ENCODE assay signal across 12 mouse cellular contexts in the genomic region with DNA sequence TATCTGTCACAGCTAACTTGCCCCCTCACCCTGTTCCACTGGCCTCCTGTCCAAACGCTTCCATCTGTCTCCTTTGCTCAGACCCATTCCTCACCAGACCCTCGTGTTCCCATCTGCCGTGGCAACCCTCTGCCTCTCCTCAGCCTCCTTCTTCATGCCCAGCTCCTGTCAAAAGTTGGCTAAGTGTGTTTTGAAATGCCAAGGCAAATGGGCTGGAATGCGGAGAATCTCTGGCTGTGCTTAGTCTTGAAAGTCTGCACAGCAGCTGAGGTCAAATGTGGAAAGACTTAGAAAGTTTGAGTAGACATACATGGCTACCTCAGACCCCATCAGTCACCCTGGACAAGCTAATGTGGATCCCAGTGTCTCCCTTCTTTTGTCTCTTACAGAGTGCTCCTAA. TPM values are rescaled to one million over a fixed set of nuclear protein-coding genes. Genes with fewer than 3 reads are reported as not detected.
A peak's percentile ranks its signal among the peaks of the same experiment; 100 is the strongest.
DNase-seq lines count a peak whose midpoint lies in the region; ATAC-seq and TF ChIP-seq lines count a peak whose summit lies in the region.
"Had no signal": no experiment of that assay in that cellular context is flagged by ENCODE, and none has a peak within 500 bp of the region (broad histone marks: within the 10 kb centered on the region; RNA-seq: fewer than 3 reads in every experiment).

No protein-coding gene starts in this region.

- no peaks in the 10 kb centered on the region for H3K9me3 ChIP-seq in forebrain, embryonic 15.5 days
- no peaks in the 10 kb centered on the region for H3K9me3 ChIP-seq in forebrain, embryonic 14.5 days (replicated peaks; ENCODE audit: control insufficient read depth, low read length)
- no peaks in the 10 kb centered on the region for H3K9me3 ChIP-seq in heart, embryonic 11.5 days (replicated peaks; ENCODE audit: control insufficient read depth, low read length)
- H3K9me3 ChIP-seq: hindbrain, embryonic 10.5 days had no signal

- TF ChIP-seq CTCF in left cerebral cortex, adult 2 months (IDR thresholded peaks at IDR 0.05) = no peak

- no peak overlapping the region for H3K9ac ChIP-seq in forebrain, embryonic 15.5 days (replicated peaks)
- no peak overlapping the region for H3K9ac ChIP-seq in forebrain, embryonic 14.5 days (ENCODE audit: low read length)
- H3K9ac ChIP-seq in heart, embryonic 11.5 days (ENCODE audit: low read depth, low read length) = no peak overlapping the region
- H3K9ac ChIP-seq: liver, postnatal 0 days had no signal

- 57% methylated on average over 4 of the region's 4 CpGs for WGBS in forebrain, embryonic 15.5 days
- 71% methylated on average over 4 of the region's 4 CpGs for WGBS in forebrain, embryonic 14.5 days
- WGBS in heart, embryonic 11.5 days (ENCODE audit: insufficient replicate concordance) = 16% methylated on average over 4 of the region's 4 CpGs

- no peak for DNase-seq in forebrain, embryonic 14.5 days (ENCODE audit: low spot score)
- DNase-seq in left cerebral cortex, adult 2 months (ENCODE audit: extremely low spot score in 1 of 2, low spot score in 2 of 2) = no peak
- no peak for DNase-seq in left cerebral cortex, postnatal 36 days (ENCODE audit: low spot score in 2 of 2)
- DNase-seq in lung, postnatal 36 days = peak; percentile 22
- DNase-seq in urinary bladder, adult 2 months (ENCODE audit: low spot score) = no peak
- DNase-seq: kidney, adult 8-10 months; liver, postnatal 0 days had no signal

- intact Hi-C loops in left cerebral cortex, adult 2 months (cut with DNase I) = no loop called here
- intact Hi-C loops in left cerebral cortex, postnatal 36 days (cut with DNase I) = no loop called here

- 0 out of 2 replicates have a peak, but pooled peaks have one; percentile 16 for ATAC-seq in forebrain, embryonic 15.5 days (replicated peaks)
- no peak for ATAC-seq in forebrain, embryonic 14.5 days
- ATAC-seq in heart, embryonic 11.5 days (replicated peaks; ENCODE audit: insufficient number of reproducible peaks, low FRiP score, low TSS enrichment) = no peak
- ATAC-seq in megakaryocyte progenitor cell, adult 5-6 weeks (replicated peaks; ENCODE audit: poor library complexity) = no peak
- ATAC-seq: liver, postnatal 0 days; midbrain, embryonic 16.5 days had no signal

- H3K4me1 ChIP-seq in forebrain, embryonic 15.5 days = peaks cover 16% of the 10 kb centered on the region
- H3K4me1 ChIP-seq in forebrain, embryonic 14.5 days (ENCODE audit: control insufficient read depth, insufficient read depth, low read length) = no peaks in the 10 kb centered on the region
- H3K4me1 ChIP-seq in heart, embryonic 11.5 days (ENCODE audit: control insufficient read depth, insufficient read depth, low read length) = peaks cover 25% of the 10 kb centered on the region

- no peaks in the 10 kb centered on the region for H3K36me3 ChIP-seq in forebrain, embryonic 15.5 days
- H3K36me3 ChIP-seq in forebrain, embryonic 14.5 days (ENCODE audit: control insufficient read depth, insufficient read depth, low read length) = no peaks in the 10 kb centered on the region
- no peaks in the 10 kb centered on the region for H3K36me3 ChIP-seq in heart, embryonic 11.5 days (ENCODE audit: control insufficient read depth, insufficient read depth, low read length)
- H3K36me3 ChIP-seq: hindbrain, embryonic 10.5 days had no signal

- H3K4me2 ChIP-seq in forebrain, embryonic 15.5 days (replicated peaks) = no peak overlapping the region
- no peak overlapping the region for H3K4me2 ChIP-seq in forebrain, embryonic 14.5 days (ENCODE audit: low read length)
- H3K4me2 ChIP-seq in heart, embryonic 11.5 days = peak overlapping the region; percentile 33

- H3K4me3 ChIP-seq in forebrain, embryonic 15.5 days = no peak overlapping the region
- no peak overlapping the region for H3K4me3 ChIP-seq in forebrain, embryonic 14.5 days (ENCODE audit: low read depth, low read length)
- H3K4me3 ChIP-seq in left cerebral cortex, adult 2 months = no peak overlapping the region
- no peak overlapping the region for H3K4me3 ChIP-seq in heart, embryonic 11.5 days (ENCODE audit: low read depth, low read length)
- H3K4me3 ChIP-seq: hindbrain, embryonic 10.5 days had no signal

- no peaks in the 10 kb centered on the region for H3K27me3 ChIP-seq in forebrain, embryonic 15.5 days
- no peaks in the 10 kb centered on the region for H3K27me3 ChIP-seq in forebrain, embryonic 14.5 days (replicated peaks; ENCODE audit: control insufficient read depth, insufficient read depth, low read length)
- H3K27me3 ChIP-seq in heart, embryonic 11.5 days (ENCODE audit: control insufficient read depth, insufficient read depth, low read length) = no peaks in the 10 kb centered on the region

- H3K27ac ChIP-seq in forebrain, embryonic 15.5 days (replicated peaks) = peak overlapping the region; percentile 51
- no peak overlapping the region for H3K27ac ChIP-seq in forebrain, embryonic 14.5 days (ENCODE audit: low read depth, low read length)
- peak overlapping the region; percentile 45 for H3K27ac ChIP-seq in left cerebral cortex, adult 2 months
- peak overlapping the region; percentile 68 for H3K27ac ChIP-seq in heart, embryonic 11.5 days (ENCODE audit: low read depth, low read length)
- H3K27ac ChIP-seq: hindbrain, embryonic 10.5 days had no signal

RNA-seq across cellular contexts. Expression of a gene that starts 21.1 kb away (rescaled TPM):
- polyA plus RNA-seq in forebrain, embryonic 15.5 days (2015; fragmentation: Nextera tagmentation; extraction: Ambion mirVana) = 13.9 and 16.8 TPM in 2 replicates
- 15.1 and 15.2 TPM in 2 replicates for polyA plus RNA-seq in forebrain, embryonic 14.5 days (2014; fragmentation: Nextera tagmentation; extraction: Ambion mirVana)
- 100 to 1,000 TPM; 264 to 278 TPM for total RNA-seq in left cerebral cortex, adult 2 months (2021)
- total RNA-seq in left cerebral cortex, postnatal 36 days (2021) = 100 to 1,000 TPM; 240 to 264 TPM
- polyA plus RNA-seq in heart, embryonic 11.5 days (2014; fragmentation: Nextera tagmentation; extraction: Ambion mirVana) = 122 and 141 TPM in 2 replicates
- total RNA-seq in megakaryocyte progenitor cell, adult 5-6 weeks (2015) = 0.20 and 0.39 TPM in 2 replicates
- total RNA-seq in megakaryocyte progenitor cell, adult 5-6 weeks (2017) = 0.14 TPM in 1 of 2 replicates, not detected in the other
- polyA plus RNA-seq in urinary bladder, adult 2 months (2012; rRNA removed) = 101 and 119 TPM in 2 replicates
